Mouse (Mus musculus): ENCODE results near the gene Il15ra. TPM values are rescaled to one million over a fixed set of nuclear protein-coding genes. Genes with fewer than 3 reads are reported as not detected.

Gene Il15ra
- 9.1 and 10.3 TPM in 2 replicates for polyA plus RNA-seq (2015; fragmentation: Nextera tagmentation; extraction: Ambion mirVana)

DNA sequence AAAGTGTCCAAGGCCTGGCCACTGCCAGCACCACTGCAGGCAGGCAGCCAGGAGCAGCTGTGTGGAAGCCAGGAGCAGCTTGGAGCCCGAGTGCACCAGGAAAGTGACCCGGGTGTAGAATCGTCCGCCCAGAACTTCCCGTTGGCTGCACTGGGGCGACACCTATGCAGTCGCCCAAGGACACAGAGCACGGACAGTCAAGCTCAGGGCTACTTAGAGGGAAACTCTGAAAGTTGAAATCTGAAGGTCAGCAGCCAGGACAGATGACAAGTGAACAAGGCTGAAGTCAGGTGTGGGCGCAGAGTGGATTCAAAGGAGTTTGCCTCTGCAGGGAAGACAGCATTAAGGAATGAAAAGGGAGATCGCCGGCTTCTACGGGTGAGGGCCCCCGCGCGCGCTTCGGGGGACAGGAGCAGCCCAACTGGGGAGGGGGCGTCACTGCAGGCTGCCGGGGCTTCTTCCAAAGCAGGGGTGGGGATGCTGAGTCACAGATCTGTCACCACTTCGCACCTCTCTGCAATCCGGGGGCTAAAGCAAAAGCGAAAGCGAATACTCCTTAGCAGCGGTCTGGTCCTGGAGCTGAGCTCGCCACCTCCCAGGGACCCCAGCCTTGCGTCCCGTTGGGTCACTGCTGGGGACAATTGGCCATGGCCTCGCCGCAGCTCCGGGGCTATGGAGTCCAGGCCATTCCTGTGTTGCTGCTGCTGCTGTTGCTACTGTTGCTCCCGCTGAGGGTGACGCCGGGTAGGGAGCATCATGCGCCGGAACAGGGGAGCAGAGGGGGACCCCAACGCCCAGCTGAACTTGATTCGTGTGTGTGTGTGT is at the start of gene Il15ra:
Gene Il15ra, plus strand, starts transcription at position 90 of the 825 bp plus-strand sequence.

DNA sequence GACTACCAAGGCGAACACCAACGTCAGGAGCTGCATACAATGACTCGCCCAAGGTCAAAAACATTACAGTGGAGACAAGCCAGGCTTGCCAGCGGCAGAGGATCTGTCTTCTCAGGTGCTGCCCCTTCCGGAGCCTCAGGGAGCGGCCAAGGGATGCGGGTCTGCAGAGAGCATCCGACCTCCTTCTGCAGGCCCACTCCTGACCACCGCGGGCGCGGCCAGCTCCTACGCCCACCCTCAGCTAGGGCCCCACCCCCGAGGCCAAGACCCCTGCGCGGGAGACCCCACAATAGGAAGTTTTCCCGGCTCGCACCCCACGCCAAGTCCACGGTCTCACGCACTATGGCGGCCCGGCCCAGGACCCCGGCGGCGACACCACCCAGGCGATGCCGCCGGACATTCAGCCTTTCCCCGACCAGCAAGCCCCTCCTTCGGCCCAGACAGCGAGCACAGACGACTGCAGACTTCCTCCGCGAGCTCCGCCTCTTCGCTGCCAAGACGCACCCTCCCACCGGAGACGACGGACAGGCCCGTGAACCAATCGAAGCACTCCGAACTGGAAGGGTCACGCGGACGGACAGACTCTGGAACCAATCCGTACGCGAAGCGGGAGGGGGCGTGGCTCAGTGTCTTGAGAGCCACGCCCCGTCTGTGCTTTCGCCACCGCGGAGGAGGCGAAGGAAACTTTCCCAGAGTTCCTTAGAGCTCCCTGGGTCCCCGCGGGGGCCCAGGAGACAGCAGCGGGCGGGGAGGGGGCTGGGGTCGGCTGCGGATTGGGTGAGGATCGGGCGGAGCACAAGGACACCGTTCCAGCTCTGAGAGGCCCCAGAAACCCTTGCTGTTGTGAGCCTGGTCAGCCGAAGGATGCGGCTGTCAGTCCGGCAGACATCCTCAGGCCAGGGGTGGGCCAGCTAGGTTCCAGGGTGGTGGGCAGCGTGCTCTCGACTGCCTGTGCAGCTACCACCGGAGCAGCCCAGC is 72.3 kb downstream of the Il15ra start, which contains the start of the genes Fbh1 and Ankrd16:
Gene Fbh1, minus strand, starts transcription at position 492 of the 978 bp plus-strand sequence.
Gene Ankrd16, plus strand, starts transcription at position 786 of the 978 bp plus-strand sequence.

Other genes starting within 250 kb of the Il15ra start
- 3.4 and 20.4 TPM in 2 replicates for gene Pfkfb3, start 151.2 kb upstream of the Il15ra start, polyA plus RNA-seq (2015; fragmentation: Nextera tagmentation; extraction: Ambion mirVana)
- gene Rbm17, start 101.1 kb upstream of the Il15ra start, polyA plus RNA-seq (2015; fragmentation: Nextera tagmentation; extraction: Ambion mirVana): 71.3 and 75.6 TPM in 2 replicates
- gene Gm17490, start 79.0 kb upstream of the Il15ra start, polyA plus RNA-seq (2015; fragmentation: Nextera tagmentation; extraction: Ambion mirVana): not detected in 2 replicates
- gene Il2ra, start 62.5 kb upstream of the Il15ra start, polyA plus RNA-seq (2015; fragmentation: Nextera tagmentation; extraction: Ambion mirVana): 0.11 and 0.12 TPM in 2 replicates
- 62.3 and 71.1 TPM in 2 replicates for gene Fbh1, start 72.3 kb downstream of the Il15ra start, polyA plus RNA-seq (2015; fragmentation: Nextera tagmentation; extraction: Ambion mirVana)
- 22.4 and 28.6 TPM in 2 replicates for gene Ankrd16, start 72.6 kb downstream of the Il15ra start, polyA plus RNA-seq (2015; fragmentation: Nextera tagmentation; extraction: Ambion mirVana)